ENCODE assay signal across 25 mouse cellular contexts in the genomic region with DNA sequence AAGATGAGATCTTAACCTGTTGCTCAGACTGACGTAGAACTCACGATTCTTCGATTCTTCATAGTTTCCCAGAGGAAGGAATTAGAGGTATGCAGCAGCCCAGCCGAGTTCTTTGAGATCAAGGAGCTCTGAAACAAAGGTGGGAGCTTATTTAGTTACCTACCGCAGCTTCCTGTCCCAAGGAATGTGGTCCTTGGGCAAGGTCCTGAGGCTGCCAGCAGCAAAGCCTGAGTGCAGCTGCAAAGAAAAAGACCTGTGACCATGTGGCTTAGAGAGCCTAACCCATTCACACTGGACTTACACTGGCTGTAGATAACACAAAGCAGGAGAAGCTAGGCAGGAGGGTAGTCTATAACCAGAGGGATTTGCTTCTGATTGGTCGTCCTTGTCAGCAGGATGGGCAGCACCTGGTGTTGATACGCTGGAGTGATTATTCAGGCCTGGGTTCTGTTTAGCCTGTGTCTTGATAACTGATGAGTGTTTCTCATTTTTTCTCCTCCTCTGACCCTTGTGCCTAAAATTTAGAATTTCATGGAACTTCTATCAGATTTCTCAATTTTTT. TPM values are rescaled to one million over a fixed set of nuclear protein-coding genes. Genes with fewer than 3 reads are reported as not detected.
DNase-seq lines count a peak whose midpoint lies in the region; ATAC-seq and TF ChIP-seq lines count a peak whose summit lies in the region.
"Had no signal": no experiment of that assay in that cellular context is flagged by ENCODE, and none has a peak within 500 bp of the region (broad histone marks: within the 10 kb centered on the region; RNA-seq: fewer than 3 reads in every experiment).

No protein-coding gene starts in this region.

- no peaks in the 10 kb centered on the region; the same call in 1 of the 2 replicates for H3K4me1 ChIP-seq in limb, embryonic 11.5 days (ENCODE audit: control insufficient read depth, insufficient read depth, low read length)
- peaks cover 8% of the 10 kb centered on the region; the same call in 1 of the 2 replicates for H3K4me1 ChIP-seq in limb, embryonic 10.5 days
- H3K4me1 ChIP-seq in liver, embryonic 14.5 days (replicated peaks; ENCODE audit: control insufficient read depth in 2 of 2, insufficient read depth in 2 of 2, low read length in 1 of 2) = peaks cover 0 to 6% of the 10 kb centered on the region in 2 experiments; a peak in 2 of 4 replicates
- H3K4me1 ChIP-seq: hindbrain, embryonic 12.5 days; midbrain, embryonic 15.5 days had no signal

- ATAC-seq in limb, embryonic 11.5 days (ENCODE audit: insufficient number of reproducible peaks, low FRiP score, low TSS enrichment, low read depth) = no peak
- ATAC-seq in liver, embryonic 14.5 days (ENCODE audit: insufficient read depth) = peak; percentile 51; the same call in 1 of the 2 replicates
- ATAC-seq: activated CD4-positive, CD25-positive, alpha-beta regulatory T cell, adult 4 months; inflammation-experienced regulatory T-cells, adult 6 months; midbrain, embryonic 15.5 days had no signal

- TF ChIP-seq EP300 in liver, embryonic 14.5 days (IDR thresholded peaks at IDR 0.05; ENCODE audit: low read depth) = no peak

- no peaks in the 10 kb centered on the region for H3K9me3 ChIP-seq in limb, embryonic 11.5 days (ENCODE audit: control insufficient read depth, low read length)
- H3K9me3 ChIP-seq in limb, embryonic 10.5 days (replicated peaks) = no peaks in the 10 kb centered on the region
- H3K9me3 ChIP-seq in liver, embryonic 14.5 days (ENCODE audit: control insufficient read depth, low read length) = no peaks in the 10 kb centered on the region
- H3K9me3 ChIP-seq: hindbrain, embryonic 12.5 days; midbrain, embryonic 15.5 days had no signal

- DNase-seq in limb, embryonic 11.5 days (ENCODE audit: low spot score) = peak; percentile 22
- DNase-seq in limb, embryonic 10.5 days (ENCODE audit: low spot score) = no peak
- peak; percentile 10 for DNase-seq in ES-CJ7 (ENCODE audit: low read depth, low spot score)
- peak; percentile 66 for DNase-seq in ZHBTc4 (ENCODE audit: low read depth, low spot score)
- DNase-seq in liver, embryonic 14.5 days (ENCODE audit: low read depth in 3 of 3, low spot score in 3 of 3) = no peak
- no peak for DNase-seq in ovary, postnatal 36 days (ENCODE audit: low spot score)
- DNase-seq in adrenal gland, postnatal 25 days = no peak
- DNase-seq: adrenal gland, postnatal 10 days; B cell, adult 2 months; gastrocnemius, adult 2 months; heart, postnatal 10 days; kidney, adult 8-10 months; kidney, postnatal 14 days; right cerebral cortex, postnatal 14 days; spleen, adult 18-20 months; thymus, postnatal 36 days had no signal

- 36% methylated on average over 7 of the region's 7 CpGs for WGBS in limb, embryonic 11.5 days
- WGBS in limb, embryonic 10.5 days = 49% methylated on average over 7 of the region's 7 CpGs
- 51% methylated on average over 7 of the region's 7 CpGs for WGBS in liver, embryonic 14.5 days (ENCODE audit: insufficient replicate concordance)

- no peak overlapping the region for H3K4me3 ChIP-seq in limb, embryonic 11.5 days (ENCODE audit: low read depth, low read length)
- no peak overlapping the region for H3K4me3 ChIP-seq in limb, embryonic 10.5 days
- H3K4me3 ChIP-seq in liver, embryonic 14.5 days (ENCODE audit: insufficient read depth in 1 of 2, low read depth in 2 of 2, low read length in 2 of 2) = no peak overlapping the region
- H3K4me3 ChIP-seq: gastrocnemius, adult 2 months; hindbrain, embryonic 12.5 days; layer of hippocampus, adult 2 months; midbrain, embryonic 15.5 days; myocyte had no signal

- no peaks in the 10 kb centered on the region for H3K27me3 ChIP-seq in limb, embryonic 11.5 days (ENCODE audit: control insufficient read depth, insufficient read depth, low read length)
- no peaks in the 10 kb centered on the region for H3K27me3 ChIP-seq in limb, embryonic 10.5 days (ENCODE audit: low read depth, poor library complexity, severe bottlenecking)
- H3K27me3 ChIP-seq in liver, embryonic 14.5 days (ENCODE audit: control insufficient read depth, insufficient read depth, low read length) = no peaks in the 10 kb centered on the region
- H3K27me3 ChIP-seq: hindbrain, embryonic 12.5 days; midbrain, embryonic 15.5 days had no signal

- no peak for TF ChIP-seq CTCF in liver, embryonic 14.5 days (IDR thresholded peaks at IDR 0.05; ENCODE audit: low read depth)

- H3K4me2 ChIP-seq in limb, embryonic 11.5 days (ENCODE audit: low read depth, severe bottlenecking) = no peak overlapping the region
- no peak overlapping the region for H3K4me2 ChIP-seq in liver, embryonic 14.5 days (ENCODE audit: low read depth)
- H3K4me2 ChIP-seq: heart, embryonic 11.5 days; hindbrain, embryonic 12.5 days; midbrain, embryonic 15.5 days had no signal

- no peaks in the 10 kb centered on the region for H3K36me3 ChIP-seq in limb, embryonic 11.5 days (ENCODE audit: control insufficient read depth, insufficient read depth, low read length)
- no peaks in the 10 kb centered on the region for H3K36me3 ChIP-seq in limb, embryonic 10.5 days
- H3K36me3 ChIP-seq in liver, embryonic 14.5 days (replicated peaks; ENCODE audit: control insufficient read depth, insufficient read depth, low read depth) = no peaks in the 10 kb centered on the region
- H3K36me3 ChIP-seq: hindbrain, embryonic 12.5 days; midbrain, embryonic 15.5 days had no signal

- H3K27ac ChIP-seq in limb, embryonic 11.5 days (replicated peaks; ENCODE audit: low read depth, low read length) = no peak overlapping the region
- H3K27ac ChIP-seq in limb, embryonic 10.5 days = no peak overlapping the region
- no peak overlapping the region for H3K27ac ChIP-seq in liver, embryonic 14.5 days
- H3K27ac ChIP-seq: gastrocnemius, adult 2 months; hindbrain, embryonic 12.5 days; layer of hippocampus, adult 2 months; midbrain, embryonic 15.5 days had no signal

- no peak overlapping the region for H3K9ac ChIP-seq in limb, embryonic 11.5 days (ENCODE audit: low read length)
- no peak overlapping the region for H3K9ac ChIP-seq in liver, embryonic 14.5 days (replicated peaks)
- H3K9ac ChIP-seq: hindbrain, embryonic 12.5 days; midbrain, embryonic 15.5 days had no signal

RNA-seq across cellular contexts. Expression of a gene that starts 25.8 kb away (rescaled TPM):
- polyA plus RNA-seq in limb, embryonic 11.5 days (2014; fragmentation: Nextera tagmentation; extraction: Ambion mirVana) = 33.5 and 37.2 TPM in 2 replicates
- polyA plus RNA-seq in limb, embryonic 10.5 days (2016; fragmentation: Nextera tagmentation; extraction: Ambion mirVana) = 35.6 and 36.9 TPM in 2 replicates
- polyA plus RNA-seq in liver, embryonic 14.5 days (2012; rRNA removed) = 2.9 and 3.2 TPM in 2 replicates
- polyA plus RNA-seq in liver, embryonic 14.5 days (2014; fragmentation: Nextera tagmentation; extraction: Ambion mirVana) = 2.7 and 2.9 TPM in 2 replicates
- 8.1 and 8.8 TPM in 2 replicates for total RNA-seq in adrenal gland, postnatal 25 days (2021)

RNA-seq across cellular contexts. Expression of a gene that starts 56.7 kb away (rescaled TPM):
- 0.12 TPM in 1 of 2 replicates, not detected in the other for polyA plus RNA-seq in limb, embryonic 11.5 days (2014; fragmentation: Nextera tagmentation; extraction: Ambion mirVana)
- polyA plus RNA-seq in limb, embryonic 10.5 days (2016; fragmentation: Nextera tagmentation; extraction: Ambion mirVana) = 0.29 and 0.64 TPM in 2 replicates
- polyA plus RNA-seq in liver, embryonic 14.5 days (2012; rRNA removed) = 0.38 and 0.71 TPM in 2 replicates
- polyA plus RNA-seq in liver, embryonic 14.5 days (2014; fragmentation: Nextera tagmentation; extraction: Ambion mirVana) = 0.69 and 1.1 TPM in 2 replicates
- total RNA-seq in adrenal gland, postnatal 25 days (2021) = 0.27 TPM in 1 of 2 replicates, not detected in the other
- total RNA-seq: gastrocnemius, adult 2 months; heart, postnatal 10 days; megakaryocyte, adult 5-6 weeks had no signal
- polyA plus RNA-seq: liver, adult 2 months; midbrain, embryonic 15.5 days; myocyte had no signal

Comparison
In these comparisons a context has a peak if more than half of its experiments do, and no peak if none do; other contexts are left out.
1. DNase-seq: peak in limb, embryonic 11.5 days (single experiment), ES-CJ7 (single experiment) and ZHBTc4 (single experiment); none in limb, embryonic 10.5 days (single experiment), liver, embryonic 14.5 days (0 of 3), ovary, postnatal 36 days (single experiment) and adrenal gland, postnatal 25 days (single experiment).